Mouse (Mus musculus) limb, embryonic 11.5 days (tissue): ENCODE measurements around the gene Cst11. TPM values are rescaled to one million over a fixed set of nuclear protein-coding genes. Genes with fewer than 3 reads are reported as not detected.

Experiments used
- ATAC-seq: fragments of 200-750 bp; cut with Nextera tagmentation; 2 replicates; pipeline ENCODE4 v1.8.0; 2017; ENCODE audit warnings: low read depth; ENCODE audit not compliant: insufficient number of reproducible peaks, low FRiP score, low TSS enrichment
- DNase-seq: peaks from one replicate; pipeline ENCODE4 v3.0.0-alpha.2; 2015; ENCODE audit warnings: low spot score
- H3K27ac ChIP-seq: fragments of 300-500 bp; sonication (generic); replicated peaks from 2 replicates; pipeline ENCODE4 v1.5.1; 2014; ENCODE audit warnings: low read depth, mild to moderate bottlenecking, low read length
- H3K27me3 ChIP-seq: fragments of 300-500 bp; sonication (generic); 2 replicates; pipeline ENCODE4 v1.6.1; 2014; ENCODE audit warnings: mild to moderate bottlenecking, low read length, mixed read lengths; ENCODE audit not compliant: control insufficient read depth, insufficient read depth
- H3K36me3 ChIP-seq: fragments of 300-500 bp; sonication (generic); 2 replicates; pipeline ENCODE4 v1.6.1; 2014; ENCODE audit warnings: mild to moderate bottlenecking, low read length, moderate library complexity, mixed read lengths; ENCODE audit not compliant: control insufficient read depth, insufficient read depth
- H3K4me1 ChIP-seq: fragments of 300-500 bp; sonication (generic); 2 replicates; pipeline ENCODE4 v1.6.1; 2014; ENCODE audit warnings: low read length, mixed read lengths; ENCODE audit not compliant: control insufficient read depth, insufficient read depth
- H3K4me2 ChIP-seq: fragments of 300-500 bp; sonication (generic); 2 replicates; pipeline ENCODE4 v1.6.1; 2014; ENCODE audit warnings: low read depth, mild to moderate bottlenecking, moderate library complexity; ENCODE audit not compliant: severe bottlenecking
- H3K4me3 ChIP-seq: fragments of 300-500 bp; sonication (generic); 2 replicates; pipeline ENCODE4 v1.5.1; 2014; ENCODE audit warnings: low read depth, low read length
- H3K9ac ChIP-seq: fragments of 300-500 bp; sonication (generic); 2 replicates; pipeline ENCODE4 v1.6.1; 2014; ENCODE audit warnings: mild to moderate bottlenecking, low read length
- H3K9me3 ChIP-seq: fragments of 300-500 bp; sonication (generic); 2 replicates; pipeline ENCODE4 v1.6.1; 2016; ENCODE audit warnings: low read length; ENCODE audit not compliant: control insufficient read depth
- WGBS: fragments of 180-500 bp; shearing (Covaris S2); extraction: QIAGEN DNeasy Blood & Tissue Kit; methylation state at CpG from one replicate; pipeline ENCODE4 v1.1.7; 2014; 5-methylcytosine and 5-hydroxymethylcytosine counted together
- polyA plus RNA-seq: library from polyadenylated mRNA; unstranded; fragments of >200 nt; fragmentation: Nextera tagmentation; extraction: Ambion mirVana; gene quantifications from 2 replicates; pipeline ENCODE4 v1.2.1, GENCODE M21; 2014

Cst11 gene
- polyA plus RNA-seq, 1 experiment from 2014 or later = not detected

DNA sequence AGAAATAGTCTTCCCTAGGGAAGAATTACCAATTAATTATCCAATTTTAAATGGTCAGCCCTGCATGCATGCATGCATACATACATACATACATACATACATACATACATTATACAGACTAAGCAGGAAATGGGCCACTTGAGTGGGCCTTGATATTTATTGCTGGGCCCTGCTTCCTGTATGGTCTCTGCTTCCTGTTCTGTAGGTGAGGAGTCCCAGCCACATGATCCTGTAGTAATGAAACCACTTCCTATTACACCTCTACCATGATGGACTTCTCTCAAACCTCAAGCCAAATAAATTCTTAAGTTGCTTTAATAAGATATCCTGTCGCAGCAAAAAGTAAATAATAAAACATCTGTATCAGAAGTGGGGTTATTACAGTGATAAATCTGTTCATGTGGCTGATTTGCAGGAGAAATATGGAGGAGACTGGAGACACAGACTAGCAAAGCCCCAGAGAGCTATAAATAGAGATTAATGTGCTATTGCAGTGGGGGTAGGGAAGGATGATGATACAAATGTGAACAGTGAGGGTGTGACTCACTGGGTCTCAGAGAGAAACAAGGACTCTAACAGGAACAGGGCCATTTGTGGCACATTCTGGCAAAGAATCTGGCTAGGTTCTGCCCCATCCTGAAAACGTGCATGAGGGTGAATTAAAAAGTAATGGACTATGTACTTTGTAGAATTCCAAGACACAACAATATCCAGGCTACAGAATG is 51.9 kb downstream of the Cst11 start:
- Histone ChIP-seq H3K4me2 (no peak overlapping the region), H3K4me3 (no peak overlapping the region), H3K27ac (no peak overlapping the region), H3K4me1 (no peaks in the 10 kb centered on the region), H3K9me3 (no peaks in the 10 kb centered on the region), H3K27me3 (no peaks in the 10 kb centered on the region), H3K36me3 (no peaks in the 10 kb centered on the region), H3K9ac (no peak overlapping the region)
- DNase-seq (no peak), ATAC-seq (no peak)
- WGBS = 82% methylated on average over 2 of the region's 2 CpGs

Other genes with a start within 250 kb of the Cst11 start
- gene Nxt1, start 98.9 kb downstream of the Cst11 start, polyA plus RNA-seq = 129 and 133 TPM in 2 replicates
- gene Gzf1, start 90.5 kb downstream of the Cst11 start, polyA plus RNA-seq = 26.1 and 28.4 TPM in 2 replicates
- 3.1 and 3.2 TPM in 2 replicates for gene Napb, start 39.0 kb downstream of the Cst11 start, polyA plus RNA-seq
- 0.25 TPM in 1 of 2 replicates, not detected in the other for gene Cstl1, start 21.1 kb downstream of the Cst11 start, polyA plus RNA-seq
- not detected in 2 replicates for gene 8030411F24Rik, start 10.5 kb upstream of the Cst11 start, polyA plus RNA-seq
- not detected in 2 replicates for gene Cst12, start 17.9 kb upstream of the Cst11 start, polyA plus RNA-seq
- gene Cst8, start 27.3 kb upstream of the Cst11 start, polyA plus RNA-seq = not detected in 2 replicates
- not detected in 2 replicates for gene Cst13, start 48.6 kb upstream of the Cst11 start, polyA plus RNA-seq
- not detected in 2 replicates for gene Cst9, start 63.6 kb upstream of the Cst11 start, polyA plus RNA-seq
- not detected in 2 replicates for gene 9230104L09Rik, start 93.5 kb upstream of the Cst11 start, polyA plus RNA-seq
- 246 and 272 TPM in 2 replicates for gene Cst3, start 104.2 kb upstream of the Cst11 start, polyA plus RNA-seq
- gene Gm1330, start 231.8 kb upstream of the Cst11 start, polyA plus RNA-seq = not detected in 2 replicates
- not detected in 2 replicates for gene Gm10750, start 245.7 kb upstream of the Cst11 start, polyA plus RNA-seq